Mouse (Mus musculus): Measurements from ENCODE around the gene Kpna6. TPM values are rescaled to one million over a fixed set of nuclear protein-coding genes. Genes with fewer than 3 reads are reported as not detected.
A peak's percentile ranks its signal among the peaks of the same experiment; 100 is the strongest.

Kpna6 gene
- total RNA-seq, 2 experiments from 2014 or later: 36.1 to 39.0 TPM

DNA sequence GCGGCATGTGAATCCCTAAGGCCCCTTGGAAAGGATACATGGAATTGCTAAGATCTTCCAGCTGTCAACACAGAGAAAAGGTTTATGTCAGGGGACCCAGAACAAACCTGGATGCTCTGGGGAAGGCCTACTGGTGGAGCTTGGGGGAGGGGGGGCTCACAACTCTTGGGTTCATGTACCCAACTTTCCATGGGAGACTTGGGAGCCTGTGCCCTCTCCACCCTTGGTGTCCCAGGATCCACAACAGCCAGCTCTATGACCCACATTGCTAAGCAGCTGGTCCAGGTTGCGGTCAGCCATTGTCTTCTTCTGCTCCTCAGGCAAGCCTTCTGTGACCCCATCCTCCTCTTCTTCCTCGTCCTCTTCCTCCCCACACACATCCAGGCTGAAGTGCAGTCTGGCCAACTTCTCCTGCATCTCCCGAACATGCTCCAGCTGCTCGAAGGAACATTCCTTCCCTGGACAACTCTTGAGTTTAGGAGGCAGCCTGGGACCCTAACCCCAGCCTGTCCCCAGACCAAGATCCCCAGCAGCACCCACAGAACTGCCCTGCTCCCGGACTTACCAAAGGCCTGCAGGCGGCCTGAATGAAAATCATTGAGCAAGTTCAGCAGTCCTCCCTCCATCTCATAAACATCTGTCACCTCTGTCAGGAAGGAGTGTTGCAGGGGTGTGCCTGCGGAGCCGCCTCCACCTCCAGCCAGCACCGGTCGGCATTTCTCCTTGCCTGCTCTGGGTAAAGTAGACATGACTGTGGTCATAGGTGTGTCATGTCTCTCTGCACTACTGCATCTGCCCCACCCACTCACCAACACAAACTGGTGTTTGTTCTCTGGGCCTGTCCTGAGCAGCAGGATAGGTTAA lies 51.9 kb downstream of the Kpna6 start:
- ATAC-seq (replicated peaks; ENCODE audit: low FRiP score, low TSS enrichment, poor library complexity, severe bottlenecking): no peak

DNA sequence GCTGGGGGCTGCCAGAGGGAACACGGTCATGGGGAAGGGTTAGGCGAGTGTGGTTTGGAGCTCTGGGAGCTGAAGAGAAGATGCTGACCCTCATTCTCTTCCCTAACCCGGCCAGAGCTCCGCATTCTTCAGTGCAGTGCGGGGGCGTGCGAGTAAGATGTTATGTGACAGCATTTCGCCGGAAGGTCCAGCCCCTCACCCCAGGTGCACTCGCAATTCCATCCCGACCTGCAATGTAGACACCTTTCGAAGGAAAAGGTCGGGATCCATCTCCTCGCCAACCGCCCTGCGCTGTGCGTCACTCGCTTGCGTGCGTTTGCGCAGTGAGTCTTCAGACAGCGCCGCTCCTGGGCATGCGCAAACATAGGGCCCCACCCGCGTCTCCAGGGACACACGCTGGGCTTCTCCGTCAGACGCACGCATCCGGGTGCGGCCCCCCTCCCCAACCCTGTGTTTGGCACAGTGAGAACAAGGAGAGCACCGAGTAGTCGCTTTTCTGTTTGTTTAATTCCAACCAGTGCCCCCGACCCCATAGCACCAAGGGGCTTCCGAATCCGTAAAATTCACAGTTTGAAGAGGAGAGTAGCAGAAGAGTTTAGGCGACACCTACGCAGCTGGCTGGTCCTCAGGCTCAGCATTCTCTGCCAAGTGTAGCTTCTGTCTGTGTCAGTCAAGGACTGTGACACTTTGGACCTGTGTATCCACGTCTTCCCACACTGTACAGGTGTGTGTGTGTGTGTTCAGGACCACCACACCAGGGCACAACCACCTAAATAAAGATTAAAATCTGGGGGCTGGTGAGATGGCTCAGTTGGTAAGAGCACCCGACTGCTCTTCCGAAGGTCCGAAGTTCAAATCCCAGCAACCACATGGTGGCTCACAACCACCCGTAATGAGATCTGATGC lies 53.5 kb downstream of the Kpna6 start, which contains the start of gene Iqcc:
TSS of gene Iqcc (minus strand) at position 314 of the 906 bp plus-strand sequence.
- peak; percentile 86 for ATAC-seq (replicated peaks; ENCODE audit: low FRiP score, low TSS enrichment, poor library complexity, severe bottlenecking)

GRCm38 (mm10) chr4:129618031-129618430 lies 54.5 kb downstream of the Kpna6 start:
- no peak for ATAC-seq (replicated peaks; ENCODE audit: low FRiP score, low TSS enrichment, poor library complexity, severe bottlenecking)

GRCm38 (mm10) chr4:129617121-129617641 lies 55.4 kb downstream of the Kpna6 start:
- no peak for ATAC-seq (replicated peaks; ENCODE audit: low FRiP score, low TSS enrichment, poor library complexity, severe bottlenecking)

DNA sequence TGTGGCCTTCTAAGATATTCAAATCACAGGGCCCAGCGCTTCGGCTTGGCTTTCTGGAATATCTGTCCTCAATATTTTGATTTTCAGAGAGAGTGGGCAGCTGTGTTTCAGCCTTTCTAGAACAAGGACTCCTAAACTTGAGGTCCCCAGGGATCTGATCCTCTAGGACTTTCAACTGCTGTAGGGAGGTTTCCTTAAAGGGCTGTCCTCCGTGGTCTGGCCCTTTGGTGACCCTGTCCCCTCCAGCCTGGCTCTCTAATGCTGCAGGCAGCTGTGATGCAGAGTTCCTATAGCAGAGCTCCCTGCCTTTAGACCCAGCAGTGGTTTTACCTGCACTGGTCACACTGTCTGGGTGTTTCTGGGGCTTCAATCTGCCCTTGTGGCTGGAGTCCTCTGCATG lies 55.9 kb downstream of the Kpna6 start:
- ATAC-seq (replicated peaks; ENCODE audit: low FRiP score, low TSS enrichment, poor library complexity, severe bottlenecking): no peak

GRCm38 (mm10) chr4:129615801-129616290 lies 56.7 kb downstream of the Kpna6 start:
- no peak for ATAC-seq (replicated peaks; ENCODE audit: low FRiP score, low TSS enrichment, poor library complexity, severe bottlenecking)

DNA sequence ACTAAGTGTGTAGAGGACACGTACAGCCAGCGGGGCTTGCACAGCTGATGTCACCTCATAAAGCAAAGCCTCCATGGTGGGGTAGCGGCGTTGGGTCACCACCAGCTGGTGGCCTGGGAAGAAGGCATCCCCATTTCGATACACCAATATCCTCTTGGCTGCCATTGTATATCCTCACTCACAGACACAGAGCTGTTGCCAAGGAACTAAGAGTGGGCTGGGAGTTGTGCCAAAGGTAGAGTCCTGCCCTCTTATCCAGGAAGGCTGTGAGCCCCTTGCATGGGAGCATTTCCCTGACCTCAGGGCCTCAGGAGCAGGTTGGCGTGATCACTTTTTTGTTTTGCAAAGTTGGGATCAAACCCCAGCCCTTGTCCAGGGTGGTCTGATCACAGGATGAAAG lies 58.5 kb downstream of the Kpna6 start, which contains the start of gene Dcdc2b:
TSS of gene Dcdc2b (minus strand) at position 165 of the 400 bp plus-strand sequence.
- ATAC-seq (replicated peaks; ENCODE audit: low FRiP score, low TSS enrichment, poor library complexity, severe bottlenecking): no peak

DNA sequence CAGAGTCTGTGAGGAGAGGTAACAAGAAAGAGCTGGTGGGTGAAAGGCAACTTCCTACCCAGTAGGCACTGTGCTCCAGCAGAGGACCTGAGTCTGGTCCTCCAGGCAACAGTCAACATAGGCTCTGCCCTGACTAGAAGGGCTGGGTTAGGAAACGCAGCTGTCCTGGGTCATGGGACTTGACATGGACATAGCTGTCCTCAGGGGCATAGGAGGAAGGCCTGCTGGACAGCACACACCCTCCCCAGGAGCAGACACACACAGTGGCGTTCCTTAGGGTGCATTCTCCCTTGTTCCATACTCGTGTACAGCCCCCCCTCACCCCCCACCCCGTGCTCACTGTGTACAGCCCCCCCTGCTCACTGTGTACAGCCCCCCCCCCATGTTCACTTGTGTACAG lies 62.1 kb downstream of the Kpna6 start:
- ATAC-seq (replicated peaks; ENCODE audit: low FRiP score, low TSS enrichment, poor library complexity, severe bottlenecking): no peak

GRCm38 (mm10) chr4:129610026-129610425 lies 62.5 kb downstream of the Kpna6 start:
- no peak for ATAC-seq (replicated peaks; ENCODE audit: low FRiP score, low TSS enrichment, poor library complexity, severe bottlenecking)

DNA sequence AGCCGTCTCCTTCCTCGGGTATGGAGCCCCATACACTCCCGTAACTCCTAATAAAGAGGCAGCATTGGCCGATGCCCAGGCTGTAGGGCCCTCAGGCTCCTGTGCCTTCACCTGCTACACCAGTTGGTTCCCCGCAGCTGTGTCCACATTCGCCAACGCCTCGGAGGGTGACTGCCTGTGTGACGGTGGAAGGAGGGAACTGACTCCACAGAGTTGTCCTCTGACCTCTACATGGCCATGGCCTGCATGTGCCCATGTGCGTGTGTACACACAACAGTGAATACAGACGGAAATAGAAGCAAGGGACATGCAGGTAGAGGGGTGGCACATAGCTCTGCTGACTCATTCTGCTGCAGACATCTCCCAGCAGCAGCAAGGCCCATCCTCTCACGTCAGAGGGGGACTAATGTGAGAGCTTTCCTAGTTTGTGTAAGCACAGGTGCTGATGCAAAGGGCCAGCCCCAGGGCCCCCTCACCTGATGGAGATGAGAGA lies 63.4 kb downstream of the Kpna6 start:
- ATAC-seq (replicated peaks; ENCODE audit: low FRiP score, low TSS enrichment, poor library complexity, severe bottlenecking): no peak

DNA sequence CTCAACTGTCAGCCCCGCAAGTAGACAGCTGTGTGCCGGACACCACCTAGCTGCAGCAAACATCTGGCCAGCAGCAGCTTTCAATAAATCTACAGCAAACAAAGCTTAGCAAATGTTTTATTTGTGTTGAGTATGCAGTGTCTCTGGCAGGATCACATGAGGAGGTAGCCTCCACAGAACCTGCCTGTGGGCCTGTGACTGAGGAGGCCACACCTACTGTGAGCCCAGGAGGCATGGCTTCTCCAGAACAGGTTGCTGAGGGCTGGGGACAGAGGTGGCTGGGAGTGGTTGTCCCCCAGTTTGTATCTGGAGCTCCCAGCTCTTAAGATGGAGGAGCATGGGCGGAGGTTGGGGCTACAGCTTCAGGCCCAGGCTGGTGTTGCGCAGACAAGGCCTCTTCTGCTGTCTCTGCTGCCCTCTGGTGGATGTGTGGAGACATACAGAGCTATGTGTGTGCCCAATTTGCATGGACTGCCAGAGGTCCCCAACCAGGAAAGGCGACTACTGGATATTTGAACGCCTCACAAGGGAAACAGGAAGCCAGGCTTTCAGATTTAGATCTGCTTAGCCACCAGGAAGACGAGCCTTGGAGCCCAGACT lies 64.0 kb downstream of the Kpna6 start:
- ATAC-seq (replicated peaks; ENCODE audit: low FRiP score, low TSS enrichment, poor library complexity, severe bottlenecking): peak; percentile 90

DNA sequence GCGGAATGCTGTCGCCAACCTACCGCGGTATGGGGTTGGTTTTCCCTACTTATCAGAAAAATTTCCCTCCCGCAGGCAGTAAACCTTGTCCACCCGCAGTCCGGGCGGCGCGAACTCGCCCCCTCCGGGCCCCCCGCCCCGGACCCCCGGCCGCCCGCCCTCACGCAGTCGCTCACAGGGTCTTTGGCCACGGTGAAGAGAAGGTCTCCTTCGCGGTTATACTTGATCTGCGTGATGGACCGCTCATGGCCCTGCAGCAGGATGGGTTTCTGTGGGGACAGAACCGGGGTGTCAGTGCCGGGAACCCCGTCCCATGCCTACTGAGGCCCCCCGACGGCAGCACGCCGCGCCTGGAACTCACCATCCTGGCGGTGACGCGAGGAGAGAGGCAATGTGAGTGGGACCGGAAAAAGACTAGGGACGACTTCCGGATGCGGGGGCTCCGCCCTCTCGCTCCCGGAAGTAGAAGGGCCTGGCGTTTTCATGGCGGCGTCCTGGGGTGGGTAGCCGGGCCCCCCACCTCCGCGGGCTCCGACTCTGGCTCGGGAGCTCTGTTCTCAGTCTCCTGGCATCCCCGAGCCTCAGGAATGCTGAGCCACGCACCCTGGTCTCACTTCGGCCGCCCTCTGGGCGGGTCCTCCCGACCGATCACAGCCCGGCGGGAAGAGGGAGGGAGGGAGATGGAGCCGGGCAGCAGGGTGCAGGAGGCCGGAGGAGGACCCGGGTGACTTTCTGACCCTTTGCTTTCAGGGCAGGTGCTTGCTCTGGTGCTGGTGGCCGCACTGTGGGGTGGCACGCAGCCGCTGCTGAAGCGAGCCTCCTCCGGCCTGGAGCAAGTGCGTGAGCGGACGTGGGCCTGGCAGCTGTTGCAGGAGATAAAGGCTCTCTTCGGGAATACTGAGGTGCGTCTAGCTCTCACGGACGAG lies 72.1 kb downstream of the Kpna6 start, which contains the start of the genes Eif3i and Tmem234:
TSS of gene Eif3i (minus strand) at position 416 of the 926 bp plus-strand sequence.
TSS of gene Tmem234 (plus strand) at position 436 of the 926 bp plus-strand sequence.
- peak; percentile 95 for ATAC-seq (replicated peaks; ENCODE audit: low FRiP score, low TSS enrichment, poor library complexity, severe bottlenecking)

Other genes with a start within 250 kb of the Kpna6 start
- not detected in 2 replicates for gene Zbtb8b, start 231.9 kb downstream of the Kpna6 start, total RNA-seq (2014; fragmentation: Nextera tagmentation)
- gene Zbtb8b, start 231.9 kb downstream of the Kpna6 start, total RNA-seq (2017): 0.05 TPM in 1 of 2 replicates, not detected in the other
- gene Bsdc1, start 211.2 kb downstream of the Kpna6 start, total RNA-seq (2014; fragmentation: Nextera tagmentation): 36.1 and 36.3 TPM in 2 replicates
- 31.3 and 52.3 TPM in 2 replicates for gene Bsdc1, start 211.2 kb downstream of the Kpna6 start, total RNA-seq (2017)
- gene Tssk3, start 181.7 kb downstream of the Kpna6 start, total RNA-seq (2014; fragmentation: Nextera tagmentation): not detected in 2 replicates
- gene Tssk3, start 181.7 kb downstream of the Kpna6 start, total RNA-seq (2017): not detected in 2 replicates
- not detected in 2 replicates for gene Fam229a, start 181.6 kb downstream of the Kpna6 start, total RNA-seq (2014; fragmentation: Nextera tagmentation)
- not detected in 2 replicates for gene Fam229a, start 181.6 kb downstream of the Kpna6 start, total RNA-seq (2017)
- 29.9 and 30.4 TPM in 2 replicates for gene Marcksl1, start 159.2 kb downstream of the Kpna6 start, total RNA-seq (2014; fragmentation: Nextera tagmentation)
- gene Marcksl1, start 159.2 kb downstream of the Kpna6 start, total RNA-seq (2017): 41.4 and 48.3 TPM in 2 replicates
- 136 and 147 TPM in 2 replicates for gene Hdac1, start 130.1 kb downstream of the Kpna6 start, total RNA-seq (2014; fragmentation: Nextera tagmentation)
- 72.7 and 76.2 TPM in 2 replicates for gene Hdac1, start 130.1 kb downstream of the Kpna6 start, total RNA-seq (2017)
- 12.7 and 12.8 TPM in 2 replicates for gene Lck, start 99.1 kb downstream of the Kpna6 start, total RNA-seq (2014; fragmentation: Nextera tagmentation)
- 3.7 and 11.6 TPM in 2 replicates for gene Lck, start 99.1 kb downstream of the Kpna6 start, total RNA-seq (2017)
- gene Fam167b, start 94.2 kb downstream of the Kpna6 start, total RNA-seq (2014; fragmentation: Nextera tagmentation): not detected in 2 replicates
- gene Fam167b, start 94.2 kb downstream of the Kpna6 start, total RNA-seq (2017): not detected in 2 replicates
- 425 and 431 TPM in 2 replicates for gene Eif3i, start 72.1 kb downstream of the Kpna6 start, total RNA-seq (2014; fragmentation: Nextera tagmentation)
- gene Eif3i, start 72.1 kb downstream of the Kpna6 start, total RNA-seq (2017): 323 and 412 TPM in 2 replicates
- 116 and 126 TPM in 2 replicates for gene Tmem234, start 72.1 kb downstream of the Kpna6 start, total RNA-seq (2014; fragmentation: Nextera tagmentation)
- gene Tmem234, start 72.1 kb downstream of the Kpna6 start, total RNA-seq (2017): 89.9 and 120 TPM in 2 replicates
- gene Dcdc2b, start 58.5 kb downstream of the Kpna6 start, total RNA-seq (2014; fragmentation: Nextera tagmentation): not detected in 2 replicates
- gene Dcdc2b, start 58.5 kb downstream of the Kpna6 start, total RNA-seq (2017): 11.0 TPM in 1 of 2 replicates, not detected in the other
- gene Iqcc, start 53.7 kb downstream of the Kpna6 start, total RNA-seq (2014; fragmentation: Nextera tagmentation): 26.8 and 31.8 TPM in 2 replicates
- gene Iqcc, start 53.7 kb downstream of the Kpna6 start, total RNA-seq (2017): 14.6 and 18.7 TPM in 2 replicates
- gene Ccdc28b, start 48.8 kb downstream of the Kpna6 start, total RNA-seq (2014; fragmentation: Nextera tagmentation): 31.0 and 63.2 TPM in 2 replicates
- gene Ccdc28b, start 48.8 kb downstream of the Kpna6 start, total RNA-seq (2017): 26.9 and 54.5 TPM in 2 replicates
- gene Txlna, start 31.7 kb downstream of the Kpna6 start, total RNA-seq (2014; fragmentation: Nextera tagmentation): 48.2 and 49.9 TPM in 2 replicates
- gene Txlna, start 31.7 kb downstream of the Kpna6 start, total RNA-seq (2017): 81.8 and 103 TPM in 2 replicates
- gene Tmem39b, start 24.1 kb upstream of the Kpna6 start, total RNA-seq (2014; fragmentation: Nextera tagmentation): 26.6 and 31.7 TPM in 2 replicates
- 6.0 and 7.6 TPM in 2 replicates for gene Tmem39b, start 24.1 kb upstream of the Kpna6 start, total RNA-seq (2017)
- 99.6 and 107 TPM in 2 replicates for gene Khdrbs1, start 69.5 kb upstream of the Kpna6 start, total RNA-seq (2014; fragmentation: Nextera tagmentation)
- 103 and 112 TPM in 2 replicates for gene Khdrbs1, start 69.5 kb upstream of the Kpna6 start, total RNA-seq (2017)
- gene Ptp4a2, start 138.5 kb upstream of the Kpna6 start, total RNA-seq (2014; fragmentation: Nextera tagmentation): 168 and 313 TPM in 2 replicates
- gene Ptp4a2, start 138.5 kb upstream of the Kpna6 start, total RNA-seq (2017): 419 and 540 TPM in 2 replicates